Mouse (Mus musculus) intestine, postnatal 0 days (tissue): ENCODE data around the gene Chpf. TPM values are rescaled to one million over a fixed set of nuclear protein-coding genes. Genes with fewer than 3 reads are reported as not detected.

Source experiments
- ATAC-seq: fragments of 200-750 bp; cut with Nextera tagmentation; 2 replicates; pipeline ENCODE4 v1.8.0; 2017; ENCODE audit warnings: mild to moderate bottlenecking, moderate TSS enrichment, moderate library complexity
- H3K27ac ChIP-seq: fragments of 300-500 bp; sonication (generic); 2 replicates; pipeline ENCODE4 v1.5.1; 2014; ENCODE audit warnings: mild to moderate bottlenecking, low read depth, low read length, moderate library complexity
- H3K27me3 ChIP-seq: fragments of 300-500 bp; sonication (generic); replicated peaks from 2 replicates; pipeline ENCODE4 v1.6.1; 2014; ENCODE audit warnings: low read length, mixed read lengths; ENCODE audit not compliant: control insufficient read depth, insufficient read depth
- H3K36me3 ChIP-seq: fragments of 300-500 bp; sonication (generic); 2 replicates; pipeline ENCODE4 v1.6.1; 2014; ENCODE audit warnings: mild to moderate bottlenecking, moderate library complexity; ENCODE audit not compliant: control insufficient read depth, insufficient read depth
- H3K4me1 ChIP-seq: fragments of 300-500 bp; sonication (generic); replicated peaks from 2 replicates; pipeline ENCODE4 v1.6.1; 2014; ENCODE audit warnings: antibody characterized with exemption, low read length, mixed read lengths; ENCODE audit not compliant: control insufficient read depth, insufficient read depth
- H3K4me2 ChIP-seq: fragments of 300-500 bp; sonication (generic); replicated peaks from 2 replicates; pipeline ENCODE4 v1.6.1; 2014; ENCODE audit warnings: low read depth, mild to moderate bottlenecking, moderate library complexity
- H3K4me3 ChIP-seq: fragments of 300-500 bp; sonication (generic); 2 replicates; pipeline ENCODE4 v1.5.1; 2014; ENCODE audit warnings: low read depth, low read length
- H3K9ac ChIP-seq: fragments of 300-500 bp; sonication (generic); 2 replicates; pipeline ENCODE4 v1.6.1; 2014; ENCODE audit warnings: mild to moderate bottlenecking, low read depth, low read length
- H3K9me3 ChIP-seq: fragments of 300-500 bp; sonication (generic); 2 replicates; pipeline ENCODE4 v1.6.1; 2016; ENCODE audit warnings: mixed run types; ENCODE audit not compliant: control insufficient read depth
- CTCF ChIP-seq: sonication (generic); IDR thresholded peaks from 2 replicates; pipeline ENCODE4 v1.5.1; 2016; ENCODE audit warnings: low read depth, mild to moderate bottlenecking, control low read depth, antibody characterized with exemption, moderate library complexity
- WGBS: fragments of 180-500 bp; shearing (Covaris S2); extraction: QIAGEN DNeasy Blood & Tissue Kit; methylation state at CpG from one replicate; pipeline ENCODE4 v1.1.7; 2014; 5-methylcytosine and 5-hydroxymethylcytosine counted together
- polyA plus RNA-seq: library from polyadenylated mRNA; unstranded; fragments of >200 nt; fragmentation: Nextera tagmentation; extraction: Ambion mirVana; gene quantifications from 2 replicates; pipeline ENCODE4 v1.2.1, GENCODE M21; 2015

The Chpf gene
- polyA plus RNA-seq, 1 experiment from 2014 or later, result 22.3 TPM

- H3K27me3 ChIP-seq, result peaks cover 21% of the 10 kb centered on the region
- no peak overlapping the region for H3K9ac ChIP-seq
- peak; percentile 74 for ATAC-seq
Measured at GRCm38 (mm10) chr1:75487405-75488161, 8.5 kb upstream of the Chpf start.

GRCm38 (mm10) chr1:75487040-75487404, 7.9 kb upstream of the Chpf start:
- H3K9ac ChIP-seq, result no peak overlapping the region
- 0 out of 2 replicates have a peak, but pooled peaks cover 5% of the 10 kb centered on the region for H3K4me1 ChIP-seq
- ATAC-seq, result no peak
- no peaks in the 10 kb centered on the region for H3K9me3 ChIP-seq
- peak overlapping the region; percentile 43 for H3K4me3 ChIP-seq
- peak overlapping the region; percentile 79 for H3K4me2 ChIP-seq
- no peak overlapping the region for H3K27ac ChIP-seq
- H3K36me3 ChIP-seq, result peaks cover 14% of the 10 kb centered on the region
- H3K27me3 ChIP-seq, result peaks cover 21% of the 10 kb centered on the region
- 2% methylated on average over 13 of the region's 13 CpGs for WGBS
- no peak for TF ChIP-seq CTCF

More at GRCm38 (mm10) chr1:75487405-75488161, 8.5 kb upstream of the Chpf start:
- no peaks in the 10 kb centered on the region for H3K9me3 ChIP-seq
- H3K36me3 ChIP-seq, result peaks cover 14% of the 10 kb centered on the region
- H3K4me2 ChIP-seq, result peak overlapping the region; percentile 79
- H3K4me1 ChIP-seq, result 0 out of 2 replicates have a peak, but pooled peaks cover 5% of the 10 kb centered on the region
- H3K4me3 ChIP-seq, result peak overlapping the region; percentile 43
- under 1% methylated on average over 62 of the region's 62 CpGs for WGBS
- TF ChIP-seq CTCF, result peak; percentile 49
- H3K27ac ChIP-seq, result no peak overlapping the region

GRCm38 (mm10) chr1:75486561-75486960, 7.5 kb upstream of the Chpf start:
- H3K27me3 ChIP-seq, result peaks cover 21% of the 10 kb centered on the region

GRCm38 (mm10) chr1:75480735-75481134, 1.6 kb upstream of the Chpf start:
- H3K36me3 ChIP-seq, result peaks cover 10% of the 10 kb centered on the region; the same call in 1 of the 2 replicates
- no peak overlapping the region for H3K4me3 ChIP-seq
- no peak overlapping the region for H3K4me2 ChIP-seq
- H3K4me1 ChIP-seq, result no peaks in the 10 kb centered on the region
- no peak overlapping the region for H3K27ac ChIP-seq
- H3K9ac ChIP-seq, result no peak overlapping the region
- ATAC-seq, result no peak
- peaks cover 18% of the 10 kb centered on the region; the same call in 1 of the 2 replicates for H3K27me3 ChIP-seq
- 85% methylated on average over 7 of the region's 7 CpGs for WGBS
- no peaks in the 10 kb centered on the region for H3K9me3 ChIP-seq
- TF ChIP-seq CTCF, result no peak

More at GRCm38 (mm10) chr1:75486561-75486960, 7.5 kb upstream of the Chpf start:
- Histone ChIP-seq H3K4me1 (0 out of 2 replicates have a peak, but pooled peaks cover 5% of the 10 kb centered on the region), H3K4me2 (peak overlapping the region; percentile 79), H3K36me3 (peaks cover 14% of the 10 kb centered on the region), H3K9ac (no peak overlapping the region), H3K4me3 (peak overlapping the region; percentile 43; the same call in 1 of the 2 replicates), H3K27ac (no peak overlapping the region), H3K9me3 (no peaks in the 10 kb centered on the region)
- TF ChIP-seq CTCF, result 0 out of 2 replicates have a peak, but pooled peaks have one; percentile 10
- 17% methylated on average over 24 of the region's 24 CpGs for WGBS
- ATAC-seq, result no peak

DNA sequence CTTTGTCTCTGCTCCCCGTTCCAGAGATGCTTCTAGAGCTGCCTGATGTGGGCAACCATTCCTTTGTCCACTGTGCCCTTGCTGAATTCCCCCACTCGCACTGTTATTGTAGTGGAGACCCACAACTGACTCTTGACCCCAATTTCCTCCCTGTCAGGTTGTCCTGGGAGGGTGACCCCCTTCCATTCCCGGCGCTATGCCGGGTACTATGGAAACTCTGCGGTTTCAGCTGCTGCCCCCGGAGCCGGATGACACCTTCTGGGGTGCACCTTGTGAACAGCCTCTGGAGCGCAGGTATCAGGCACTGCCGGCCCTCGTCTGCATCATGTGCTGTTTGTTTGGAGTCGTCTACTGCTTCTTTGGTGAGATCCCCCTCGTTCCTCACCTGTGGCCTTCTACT, 929 bp upstream of the Chpf start:
- Histone ChIP-seq H3K36me3 (peaks cover 17% of the 10 kb centered on the region; the same call in 1 of the 2 replicates), H3K4me3 (peak overlapping the region; percentile 74), H3K4me2 (peak overlapping the region; percentile 97; the same call in 1 of the 2 replicates), H3K4me1 (no peaks in the 10 kb centered on the region), H3K9me3 (no peaks in the 10 kb centered on the region), H3K27ac (no peak overlapping the region), H3K9ac (no peak overlapping the region), H3K27me3 (peaks cover 15% of the 10 kb centered on the region; the same call in 1 of the 2 replicates)
- no peak for ATAC-seq
- no peak for TF ChIP-seq CTCF
- 22% methylated on average over 13 of the region's 13 CpGs for WGBS

DNA sequence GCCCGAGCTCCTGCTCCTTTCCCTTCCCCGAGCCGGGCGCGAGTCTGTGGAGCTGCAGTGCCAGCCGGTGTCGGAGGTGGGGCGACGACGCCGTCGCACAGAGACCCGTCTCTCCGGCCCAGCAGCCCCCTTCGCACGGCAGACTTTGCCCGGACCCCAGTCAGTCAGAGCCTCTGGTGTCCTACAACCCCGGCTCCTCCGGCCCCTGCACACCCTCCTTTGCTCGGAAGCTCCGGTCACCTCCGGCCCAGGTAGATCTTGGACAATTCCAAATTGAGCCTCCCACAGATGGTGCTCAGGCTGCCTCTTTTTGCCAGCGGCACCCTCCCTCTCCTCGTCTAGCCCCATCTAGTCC, 505 bp upstream of the Chpf start:
- H3K4me2 ChIP-seq, result peak overlapping the region; percentile 97
- TF ChIP-seq CTCF, result peak; percentile 0; the same call in 1 of the 2 replicates
- peak overlapping the region; percentile 74 for H3K4me3 ChIP-seq
- no peak overlapping the region for H3K9ac ChIP-seq
- H3K36me3 ChIP-seq, result peaks cover 21% of the 10 kb centered on the region; the same call in 1 of the 2 replicates
- no peaks in the 10 kb centered on the region for H3K9me3 ChIP-seq
- H3K27ac ChIP-seq, result no peak overlapping the region
- no peak for ATAC-seq
- H3K4me1 ChIP-seq, result no peaks in the 10 kb centered on the region
- 2% methylated on average over 20 of the region's 24 CpGs for WGBS
- H3K27me3 ChIP-seq, result peaks cover 15% of the 10 kb centered on the region; the same call in 1 of the 2 replicates
